Mouse (Mus musculus): Measurements from ENCODE around the gene Kcnq1. TPM values are rescaled to one million over a fixed set of nuclear protein-coding genes. Genes with fewer than 3 reads are reported as not detected.

Gene Kcnq1
- polyA plus RNA-seq, 1 experiment from 2014 or later: 1.3 TPM

DNA sequence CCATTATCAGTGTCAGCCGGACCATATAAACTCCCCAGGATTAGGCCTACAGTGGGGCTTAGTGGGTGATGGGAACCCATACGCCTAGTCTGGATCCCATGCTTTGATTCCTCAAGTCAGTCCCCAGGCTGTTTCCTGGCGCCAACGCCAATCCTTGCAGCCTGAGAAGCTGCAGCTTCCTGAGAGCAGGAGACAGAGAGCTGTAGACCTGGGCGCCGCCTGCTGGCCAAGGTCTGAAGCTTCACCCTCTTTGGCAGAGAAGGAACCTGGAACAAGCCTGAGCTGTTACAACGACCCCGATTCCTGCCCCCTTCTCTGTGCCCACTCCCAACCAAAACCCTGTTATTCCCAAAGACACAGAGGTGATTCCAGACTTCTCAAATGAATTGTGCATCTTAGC, 363.8 kb downstream of the Kcnq1 start:
- H3K4me2 ChIP-seq (ENCODE audit: low read length): no peak overlapping the region
- peak; percentile 59; the same call in 1 of the 2 replicates for ATAC-seq
- no peak overlapping the region for H3K4me3 ChIP-seq (ENCODE audit: low read length)
- H3K9ac ChIP-seq (ENCODE audit: low read depth, low read length): no peak overlapping the region
- H3K9me3 ChIP-seq (ENCODE audit: control insufficient read depth, low read length): no peaks in the 10 kb centered on the region
- no peaks in the 10 kb centered on the region for H3K27me3 ChIP-seq (replicated peaks; ENCODE audit: control insufficient read depth, insufficient read depth, low read length)
- H3K27ac ChIP-seq (ENCODE audit: low read depth, low read length): no peak overlapping the region
- no peaks in the 10 kb centered on the region for H3K36me3 ChIP-seq (ENCODE audit: control insufficient read depth, insufficient read depth, low read length)
- WGBS: 18% methylated on average over 8 of the region's 8 CpGs
- H3K4me1 ChIP-seq (ENCODE audit: control insufficient read depth, insufficient read depth, low read depth, low read length): no peaks in the 10 kb centered on the region; the same call in 1 of the 2 replicates

DNA sequence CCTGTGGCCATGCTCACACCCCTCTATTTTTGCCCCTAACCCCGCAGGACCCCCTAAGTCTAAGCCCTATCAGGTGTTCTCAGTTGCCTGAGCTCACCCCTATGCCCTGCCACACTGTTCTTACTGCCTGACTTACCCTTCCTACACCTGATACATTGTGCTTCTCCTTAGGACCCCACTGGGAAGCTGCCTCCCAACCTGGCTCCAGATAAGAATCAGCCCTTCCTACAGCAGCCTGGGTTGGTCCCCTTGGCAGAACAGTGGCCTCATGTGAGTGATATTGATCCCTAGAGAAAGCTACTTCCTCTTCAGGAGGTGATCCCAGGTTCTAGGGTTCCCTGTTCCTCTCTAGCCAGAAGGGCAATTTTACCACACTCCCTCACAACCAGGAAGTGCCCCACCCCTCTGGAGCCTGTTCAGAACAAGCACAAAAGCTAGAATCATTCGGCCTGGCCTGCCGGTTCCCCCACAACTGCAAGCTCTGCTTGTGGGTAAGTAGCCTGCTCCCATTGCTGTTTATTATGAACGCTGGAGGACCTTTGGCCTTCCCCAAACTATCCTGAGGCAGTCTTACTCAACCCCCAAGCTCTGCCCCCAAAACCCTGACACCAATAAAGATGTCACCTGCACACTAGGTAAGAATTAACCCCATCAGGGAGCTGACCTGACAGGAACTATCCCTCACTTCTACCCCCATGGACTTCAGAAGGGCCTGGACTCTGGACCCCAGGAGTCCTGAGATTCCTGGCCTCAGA, 367.4 kb downstream of the Kcnq1 start, which contains the start of gene Slc22a18:
Slc22a18 (plus strand) TSS at position 390 of the 755 bp plus-strand sequence.
- WGBS: 43% methylated on average over 4 of the region's 4 CpGs
- Histone ChIP-seq H3K9ac (ENCODE audit: low read depth, low read length) (no peak within 1 kb of the TSS), H3K27me3 (replicated peaks; ENCODE audit: control insufficient read depth, insufficient read depth, low read length) (no peaks in the 10 kb centered on the region), H3K9me3 (ENCODE audit: control insufficient read depth, low read length) (no peaks in the 10 kb centered on the region), H3K27ac (ENCODE audit: low read depth, low read length) (no peak within 1 kb of the TSS), H3K36me3 (ENCODE audit: control insufficient read depth, insufficient read depth, low read length) (no peaks in the 10 kb centered on the region), H3K4me2 (ENCODE audit: low read length) (no peak within 1 kb of the TSS), H3K4me3 (ENCODE audit: low read length) (no peak within 1 kb of the TSS), H3K4me1 (ENCODE audit: control insufficient read depth, insufficient read depth, low read depth, low read length) (no peaks in the 10 kb centered on the region)
- ATAC-seq: no peak

- no peaks in the 10 kb centered on the region for H3K27me3 ChIP-seq (replicated peaks; ENCODE audit: control insufficient read depth, insufficient read depth, low read length)
- no peaks in the 10 kb centered on the region for H3K36me3 ChIP-seq (ENCODE audit: control insufficient read depth, insufficient read depth, low read length)
- H3K4me2 ChIP-seq (ENCODE audit: low read length): no peak overlapping the region
- H3K4me3 ChIP-seq (ENCODE audit: low read length): no peak overlapping the region
- H3K9ac ChIP-seq (ENCODE audit: low read depth, low read length): no peak overlapping the region
- no peak overlapping the region for H3K27ac ChIP-seq (ENCODE audit: low read depth, low read length)
- WGBS: 33% methylated on average over 8 of the region's 10 CpGs
- no peaks in the 10 kb centered on the region for H3K4me1 ChIP-seq (ENCODE audit: control insufficient read depth, insufficient read depth, low read depth, low read length)
- no peaks in the 10 kb centered on the region for H3K9me3 ChIP-seq (ENCODE audit: control insufficient read depth, low read length)
- no peak for ATAC-seq
Observed at GRCm38 (mm10) chr7:143474811-143475210, 368.6 kb downstream of the Kcnq1 start.

DNA sequence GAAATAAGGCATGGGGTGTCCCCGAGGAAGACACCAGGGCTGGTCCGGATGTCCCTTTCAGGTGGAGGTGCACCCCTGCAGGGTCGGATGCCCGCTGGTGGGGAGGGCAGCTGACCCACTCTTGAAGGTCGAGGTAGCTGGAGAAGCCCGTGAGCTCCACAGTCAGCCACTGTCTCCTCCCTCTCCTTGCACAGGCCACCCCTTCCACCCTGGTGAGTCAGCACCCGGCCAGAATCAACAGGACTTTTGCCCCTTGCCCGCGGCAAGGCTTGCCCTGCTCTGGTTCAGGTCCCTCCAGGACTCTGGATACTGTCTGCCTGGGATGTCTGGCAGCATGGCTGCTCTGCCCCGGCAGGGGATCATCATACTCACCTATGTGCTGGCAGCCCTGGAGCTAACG, 369.7 kb downstream of the Kcnq1 start:
- no peak overlapping the region for H3K4me2 ChIP-seq (ENCODE audit: low read length)
- ATAC-seq: no peak
- 83% methylated on average over 11 of the region's 11 CpGs for WGBS

More for the DNA sequence above, 369.7 kb downstream of the Kcnq1 start:
- no peaks in the 10 kb centered on the region for H3K9me3 ChIP-seq (ENCODE audit: control insufficient read depth, low read length)
- no peak overlapping the region for H3K27ac ChIP-seq (ENCODE audit: low read depth, low read length)
- no peaks in the 10 kb centered on the region for H3K27me3 ChIP-seq (replicated peaks; ENCODE audit: control insufficient read depth, insufficient read depth, low read length)
- no peak overlapping the region for H3K4me3 ChIP-seq (ENCODE audit: low read length)
- no peak overlapping the region for H3K9ac ChIP-seq (ENCODE audit: low read depth, low read length)
- no peaks in the 10 kb centered on the region for H3K4me1 ChIP-seq (ENCODE audit: control insufficient read depth, insufficient read depth, low read depth, low read length)
- H3K36me3 ChIP-seq (ENCODE audit: control insufficient read depth, insufficient read depth, low read length): no peaks in the 10 kb centered on the region

Other genes starting within 250 kb of the Kcnq1 start
- 9.2 and 10.4 TPM in 2 replicates for gene Th, start 175.2 kb upstream of the Kcnq1 start, polyA plus RNA-seq (2015; fragmentation: Nextera tagmentation; extraction: Ambion mirVana)
- 0.93 and 1.3 TPM in 2 replicates for gene Ascl2, start 137.1 kb upstream of the Kcnq1 start, polyA plus RNA-seq (2015; fragmentation: Nextera tagmentation; extraction: Ambion mirVana)
- 0.28 and 0.41 TPM in 2 replicates for gene Tspan32, start 101.3 kb upstream of the Kcnq1 start, polyA plus RNA-seq (2015; fragmentation: Nextera tagmentation; extraction: Ambion mirVana)
- 532 and 585 TPM in 2 replicates for gene Cd81, start 53.6 kb upstream of the Kcnq1 start, polyA plus RNA-seq (2015; fragmentation: Nextera tagmentation; extraction: Ambion mirVana)
- gene Tssc4, start 37.1 kb upstream of the Kcnq1 start, polyA plus RNA-seq (2015; fragmentation: Nextera tagmentation; extraction: Ambion mirVana): 97.4 and 98.7 TPM in 2 replicates
- 2.1 and 3.2 TPM in 2 replicates for gene Trpm5, start 11.7 kb upstream of the Kcnq1 start, polyA plus RNA-seq (2015; fragmentation: Nextera tagmentation; extraction: Ambion mirVana)